Mouse (Mus musculus) duodenum, adult 2 months (tissue): ENCODE data around the gene Tst. TPM values are rescaled to one million over a fixed set of nuclear protein-coding genes. Genes with fewer than 3 reads are reported as not detected.

Experiments
- polyA plus RNA-seq: library from polyadenylated mRNA; depleted of rRNA; stranded (reverse); fragments of >200 nt; gene quantifications from 2 replicates; pipeline ENCODE4 v1.2.3, GENCODE M21; 2012; ENCODE audit warnings: low replicate concordance; rRNA removed

Tst gene
- 15.3 and 27.4 TPM in 2 replicates for polyA plus RNA-seq

GRCm38 (mm10) chr15:78405517-78406211 lies at the start of gene Tst:
Gene Tst (minus strand): TSS chr15:78405907.

GRCm38 (mm10) chr15:78428391-78429138 lies 22.9 kb upstream of the Tst start, which contains the start of gene Kctd17:
Gene Kctd17 (plus strand): TSS chr15:78428564.

GRCm38 (mm10) chr15:78406293-78406934 lies 707 bp upstream of the Tst start, which contains the start of gene Mpst:
Gene Mpst (plus strand): TSS chr15:78406416.

GRCm38 (mm10) chr15:78395478-78395962 lies 10.2 kb downstream of the Tst start, which contains the start of gene Tex33:
Gene Tex33 (minus strand): TSS chr15:78395912.

Other genes with a start within 250 kb of the Tst start
- gene Ift27, start 231.8 kb downstream of the Tst start, polyA plus RNA-seq, result 18.5 and 18.9 TPM in 2 replicates
- gene Pvalb, start 199.5 kb downstream of the Tst start, polyA plus RNA-seq, result not detected in 2 replicates
- gene Ncf4, start 161.1 kb downstream of the Tst start, polyA plus RNA-seq, result 6.6 and 10.1 TPM in 2 replicates
- 1.3 and 1.9 TPM in 2 replicates for gene Csf2rb2, start 100.2 kb downstream of the Tst start, polyA plus RNA-seq
- 3.6 and 5.7 TPM in 2 replicates for gene Csf2rb, start 80.2 kb downstream of the Tst start, polyA plus RNA-seq
- gene Tex33, start 10.0 kb downstream of the Tst start, polyA plus RNA-seq, result not detected in 2 replicates
- 124 and 186 TPM in 2 replicates for gene Mpst, start 509 bp upstream of the Tst start, polyA plus RNA-seq
- 61.9 and 63.1 TPM in 2 replicates for gene Kctd17, start 22.7 kb upstream of the Tst start, polyA plus RNA-seq
- gene Tmprss6, start 62.7 kb upstream of the Tst start, polyA plus RNA-seq, result 0.48 and 0.95 TPM in 2 replicates
- gene Il2rb, start 89.4 kb upstream of the Tst start, polyA plus RNA-seq, result 6.1 and 10.9 TPM in 2 replicates
- 6.0 and 12.5 TPM in 2 replicates for gene C1qtnf6, start 125.5 kb upstream of the Tst start, polyA plus RNA-seq
- gene Sstr3, start 138.8 kb upstream of the Tst start, polyA plus RNA-seq, result 0.14 and 0.70 TPM in 2 replicates
- 138 and 143 TPM in 2 replicates for gene Rac2, start 166.9 kb upstream of the Tst start, polyA plus RNA-seq
- 6.4 and 9.5 TPM in 2 replicates for gene Cyth4, start 191.1 kb upstream of the Tst start, polyA plus RNA-seq